Mouse (Mus musculus): Measurements from ENCODE around the gene Cdk19. TPM values are rescaled to one million over a fixed set of nuclear protein-coding genes. Genes with fewer than 3 reads are reported as not detected.
"Not testable (repeated sequence)": the region's sequence is repeated elsewhere in the genome, so short reads cannot be mapped to it uniquely, and the experiment has no call there.

Cdk19 gene
- polyA plus RNA-seq, 1 experiment from 2014 or later: 4.7 TPM

DNA sequence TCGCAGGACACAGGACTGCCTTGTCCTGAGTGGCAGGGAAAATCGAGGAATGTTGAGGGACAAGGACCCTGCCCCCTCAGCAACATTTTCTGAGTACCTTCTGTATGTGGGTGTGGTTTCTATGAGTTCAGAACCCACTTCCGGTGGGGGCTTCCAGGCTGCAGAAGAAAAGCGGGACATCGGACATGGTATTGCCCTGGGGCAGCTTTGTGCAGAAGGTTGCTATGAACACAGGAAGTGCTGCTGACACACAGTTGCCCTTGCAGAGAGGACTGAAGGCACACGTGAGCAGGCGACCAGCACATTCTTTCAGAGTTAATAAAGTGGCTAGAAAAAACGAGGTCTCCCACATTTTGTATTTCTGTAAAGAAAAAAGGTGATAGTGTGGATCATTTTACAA is 188.2 kb downstream of the Cdk19 start:
- DNase-seq (ENCODE audit: extremely low spot score, low spot score): peak; percentile 14
- peaks cover 36% of the 10 kb centered on the region for H3K4me1 ChIP-seq
- H3K27ac ChIP-seq: no peak overlapping the region; the same call in 1 of the 2 replicates
- H3K27me3 ChIP-seq (ENCODE audit: poor library complexity, severe bottlenecking): no peaks in the 10 kb centered on the region
- WGBS: 63% methylated on average over 8 of the region's 8 CpGs
- H3K9me3 ChIP-seq: peaks cover 6% of the 10 kb centered on the region; the same call in 1 of the 2 replicates
- no peaks in the 10 kb centered on the region for H3K36me3 ChIP-seq (replicated peaks)
- H3K4me3 ChIP-seq: no peak overlapping the region

DNA sequence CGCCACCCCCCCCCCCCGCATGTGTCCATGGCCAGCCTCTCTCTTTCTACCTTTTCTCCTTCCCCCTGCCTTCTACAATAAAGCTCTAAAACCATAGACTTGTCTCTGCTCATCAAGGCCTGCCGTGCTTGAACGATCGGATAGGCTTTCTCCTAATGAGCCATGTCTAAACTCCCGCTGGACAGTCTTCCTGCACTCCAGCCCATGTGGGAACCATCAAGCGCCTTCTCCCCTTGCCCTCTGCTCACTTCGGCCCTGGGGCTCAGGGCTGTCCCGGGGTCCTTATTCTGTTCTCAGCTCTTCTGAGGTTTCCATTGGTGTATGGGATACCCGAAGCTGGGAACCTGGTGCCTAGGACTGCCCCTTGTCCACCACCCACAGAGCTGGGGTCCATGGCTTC is 189.3 kb downstream of the Cdk19 start:
- H3K9me3 ChIP-seq: peaks cover 9% of the 10 kb centered on the region; the same call in 1 of the 2 replicates
- WGBS: 47% methylated on average over 8 of the region's 10 CpGs
- no peak for DNase-seq (ENCODE audit: extremely low spot score, low spot score)
- H3K27me3 ChIP-seq (ENCODE audit: poor library complexity, severe bottlenecking): no peaks in the 10 kb centered on the region
- no peaks in the 10 kb centered on the region for H3K36me3 ChIP-seq (replicated peaks)
- no peak overlapping the region for H3K4me3 ChIP-seq
- H3K4me1 ChIP-seq: peaks cover 25% of the 10 kb centered on the region
- H3K27ac ChIP-seq: no peak overlapping the region

DNA sequence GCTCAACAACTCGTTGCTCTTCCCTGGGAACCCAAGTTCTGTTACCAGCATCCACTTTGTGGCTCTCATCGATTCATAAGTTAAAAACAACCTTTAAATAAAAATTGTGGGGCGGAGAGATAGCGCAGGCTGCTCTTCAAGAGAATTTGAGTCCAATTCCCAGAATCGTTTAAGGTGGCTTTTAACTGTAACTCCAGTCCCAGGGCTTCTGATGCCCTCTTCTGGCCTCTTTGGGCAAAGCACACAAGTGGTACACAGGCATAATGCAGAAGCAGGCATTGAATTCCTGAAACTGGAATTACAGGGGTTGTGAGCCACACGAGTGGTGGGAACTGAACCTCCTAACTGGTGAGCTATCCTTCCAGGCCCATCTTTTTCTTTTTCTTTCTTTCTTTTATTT is 190.3 kb downstream of the Cdk19 start:
- Histone ChIP-seq H3K4me1 (peaks cover 20% of the 10 kb centered on the region; the same call in 1 of the 2 replicates), H3K4me3 (no peak overlapping the region), H3K27me3 (ENCODE audit: poor library complexity, severe bottlenecking) (no peaks in the 10 kb centered on the region), H3K36me3 (replicated peaks) (no peaks in the 10 kb centered on the region), H3K9me3 (peaks cover 9% of the 10 kb centered on the region; the same call in 1 of the 2 replicates), H3K27ac (no peak overlapping the region)
- peak; percentile 34 for DNase-seq (ENCODE audit: extremely low spot score, low spot score)
- WGBS: 70% methylated on average over 6 of the region's 6 CpGs

DNA sequence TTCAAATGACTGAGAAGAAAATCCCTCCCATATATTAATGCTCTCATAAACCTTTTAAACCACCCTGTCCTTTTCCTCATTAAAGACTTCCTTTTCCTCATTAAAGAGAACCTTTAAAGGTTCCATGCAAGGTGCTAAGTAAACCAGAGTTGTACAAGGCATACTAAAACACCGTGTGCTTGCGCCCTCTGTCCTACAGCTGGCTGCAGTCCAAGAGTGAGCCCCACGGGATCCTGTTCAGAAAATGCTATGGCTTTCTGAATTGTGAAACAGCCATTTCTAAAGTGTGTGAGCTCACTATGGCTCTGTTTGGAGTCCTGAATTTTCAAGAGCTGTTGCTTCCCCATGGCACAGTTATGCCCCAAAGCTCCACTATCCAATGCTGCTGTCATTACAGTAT is 191.3 kb downstream of the Cdk19 start:
- WGBS: 93% methylated on average over 3 of the region's 3 CpGs

DNA sequence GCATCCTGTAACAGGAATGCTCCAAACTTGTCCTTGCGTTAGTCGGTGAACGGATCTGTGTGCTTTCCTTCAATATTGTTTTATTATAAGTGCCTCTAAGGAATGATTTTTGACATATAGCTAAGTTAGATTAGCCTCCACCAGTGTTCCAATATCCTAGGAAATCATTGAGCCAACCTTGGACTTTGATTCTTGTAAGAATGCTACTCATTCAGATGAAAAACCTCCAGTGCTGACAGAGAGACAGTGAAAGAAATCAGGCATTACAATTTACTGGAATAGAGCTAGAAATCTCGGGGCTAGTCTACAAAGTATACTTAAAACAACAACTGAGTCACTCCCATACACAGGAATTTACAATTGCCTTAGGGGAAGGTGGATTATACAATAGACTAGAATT is 193.2 kb downstream of the Cdk19 start:
- H3K27ac ChIP-seq; H3K4me3 ChIP-seq; H3K9me3 ChIP-seq; H3K27me3 ChIP-seq (ENCODE audit: poor library complexity, severe bottlenecking); DNase-seq (ENCODE audit: extremely low spot score, low spot score); H3K36me3 ChIP-seq (replicated peaks): not testable (repeated sequence)
- 91% methylated on average over 4 of the region's 4 CpGs for WGBS
- H3K4me1 ChIP-seq: peaks cover 15% of the 10 kb centered on the region; the same call in 1 of the 2 replicates

More for the DNA sequence above, 191.3 kb downstream of the Cdk19 start:
- H3K4me1 ChIP-seq: peaks cover 20% of the 10 kb centered on the region; the same call in 1 of the 2 replicates
- no peak for DNase-seq (ENCODE audit: extremely low spot score, low spot score)
- no peaks in the 10 kb centered on the region for H3K27me3 ChIP-seq (ENCODE audit: poor library complexity, severe bottlenecking)
- H3K27ac ChIP-seq: no peak overlapping the region
- H3K36me3 ChIP-seq (replicated peaks): no peaks in the 10 kb centered on the region
- H3K9me3 ChIP-seq: peaks cover 9% of the 10 kb centered on the region; the same call in 1 of the 2 replicates
- H3K4me3 ChIP-seq: no peak overlapping the region

Other genes with a start within 250 kb of the Cdk19 start
- 5.9 and 6.3 TPM in 2 replicates for gene Slc16a10, start 197.3 kb upstream of the Cdk19 start, polyA plus RNA-seq (2016; fragmentation: Nextera tagmentation; extraction: Ambion mirVana)
- gene Rpf2, start 92.5 kb upstream of the Cdk19 start, polyA plus RNA-seq (2016; fragmentation: Nextera tagmentation; extraction: Ambion mirVana): 98.0 and 101 TPM in 2 replicates
- 150 TPM in 2 replicates for gene Gtf3c6, start 81.5 kb upstream of the Cdk19 start, polyA plus RNA-seq (2016; fragmentation: Nextera tagmentation; extraction: Ambion mirVana)
- 93.7 and 96.8 TPM in 2 replicates for gene Amd1, start 37.4 kb upstream of the Cdk19 start, polyA plus RNA-seq (2016; fragmentation: Nextera tagmentation; extraction: Ambion mirVana)
- gene Slc22a16, start 230.8 kb downstream of the Cdk19 start, polyA plus RNA-seq (2016; fragmentation: Nextera tagmentation; extraction: Ambion mirVana): not detected in 2 replicates